Mouse (Mus musculus) layer of hippocampus, adult 11-12 months (tissue): ENCODE measurements around the gene Mob3b.
A peak's percentile ranks its signal among the peaks of the same experiment; 100 is the strongest.

ENCODE experiments used
- DNase-seq: peaks from one replicate; pipeline ENCODE4 v3.0.0; 2022; ENCODE audit warnings: low spot score

The Mob3b gene

GRCm38 (mm10) chr4:35113516-35114248 lies 43.6 kb downstream of the Mob3b start:
- no peak for DNase-seq

GRCm38 (mm10) chr4:35112452-35112851 lies 44.8 kb downstream of the Mob3b start:
- no peak for DNase-seq

GRCm38 (mm10) chr4:35105115-35105773 lies 52.0 kb downstream of the Mob3b start:
- DNase-seq, result no peak

- no peak for DNase-seq
These were observed 56.1 kb downstream of the Mob3b start for GRCm38 (mm10) chr4:35101201-35101600.

GRCm38 (mm10) chr4:35099865-35100780 lies 57.2 kb downstream of the Mob3b start:
- peak; percentile 80 for DNase-seq

GRCm38 (mm10) chr4:35099210-35099864 lies 57.9 kb downstream of the Mob3b start:
- no peak for DNase-seq

- no peak for DNase-seq
These were observed 58.7 kb downstream of the Mob3b start for GRCm38 (mm10) chr4:35098552-35098951.

GRCm38 (mm10) chr4:35096226-35097175 lies 60.8 kb downstream of the Mob3b start:
- no peak for DNase-seq

- no peak for DNase-seq
These were observed 64.8 kb downstream of the Mob3b start for GRCm38 (mm10) chr4:35092457-35092856.

GRCm38 (mm10) chr4:35091157-35091784 lies 66.0 kb downstream of the Mob3b start:
- no peak for DNase-seq

GRCm38 (mm10) chr4:35089321-35090316 lies 67.7 kb downstream of the Mob3b start:
- DNase-seq, result no peak

- DNase-seq, result no peak
These were observed 71.1 kb downstream of the Mob3b start for GRCm38 (mm10) chr4:35086067-35086700.

- DNase-seq, result no peak
These were observed 73.2 kb downstream of the Mob3b start for GRCm38 (mm10) chr4:35084060-35084459.

GRCm38 (mm10) chr4:35082476-35083114 lies 74.7 kb downstream of the Mob3b start:
- no peak for DNase-seq

- no peak for DNase-seq
These were observed 77.0 kb downstream of the Mob3b start for GRCm38 (mm10) chr4:35080285-35080684.

GRCm38 (mm10) chr4:35068739-35069138 lies 88.5 kb downstream of the Mob3b start:
- no peak for DNase-seq

GRCm38 (mm10) chr4:35066163-35066562 lies 91.1 kb downstream of the Mob3b start:
- DNase-seq, result no peak
